8 mouse cellular contexts compared by ENCODE assay signal in genomic region chr19:45749243-45750043, GRCm38 (mm10). TPM values are rescaled to one million over a fixed set of nuclear protein-coding genes. Genes with fewer than 3 reads are reported as not detected.
DNase-seq lines count a peak whose midpoint lies in the region; ATAC-seq and TF ChIP-seq lines count a peak whose summit lies in the region.

Gene Npm3, minus strand, starts transcription at chr19:45749591.

- ATAC-seq in forebrain, embryonic 13.5 days, result peak; percentile 76
- peak; percentile 90 for ATAC-seq in neural tube, embryonic 15.5 days (ENCODE audit: low FRiP score)

- TF ChIP-seq EP300 in ES-Bruce4 (IDR thresholded peaks at IDR 0.05; ENCODE audit: insufficient read depth, low read depth, low read length), result no peak

- peaks cover 3% of the 10 kb centered on the region for H3K4me1 ChIP-seq in ES-Bruce4 (ENCODE audit: control insufficient read depth, insufficient read depth, low read length)
- H3K4me1 ChIP-seq in forebrain, embryonic 13.5 days, result peaks cover 29% of the 10 kb centered on the region
- H3K4me1 ChIP-seq in neural tube, embryonic 15.5 days, result peaks cover 24% of the 10 kb centered on the region

- peak within 1 kb of the TSS; percentile 90 for H3K9ac ChIP-seq in ES-Bruce4 (ENCODE audit: low read depth, poor library complexity, severe bottlenecking)
- H3K9ac ChIP-seq in forebrain, embryonic 13.5 days, result peak within 1 kb of the TSS; percentile 89
- H3K9ac ChIP-seq in neural tube, embryonic 15.5 days (replicated peaks), result peak within 1 kb of the TSS; percentile 68

- no peak for TF ChIP-seq CTCF in ES-Bruce4 (IDR thresholded peaks at IDR 0.05; ENCODE audit: low read depth, low read length)

- under 1% methylated on average over 57 of the region's 60 CpGs for WGBS in forebrain, embryonic 13.5 days
- WGBS in large intestine, adult 2 months, result under 1% methylated on average over 59 of the region's 60 CpGs
- WGBS in neural tube, embryonic 15.5 days, result 0% methylated on average over 56 of the region's 60 CpGs

- peak; percentile 40 for TF ChIP-seq POLR2A in ES-Bruce4 (IDR thresholded peaks at IDR 0.05; ENCODE audit: insufficient read depth, low read length)

- H3K36me3 ChIP-seq in ES-Bruce4 (ENCODE audit: control insufficient read depth, insufficient read depth, low read length, poor library complexity, severe bottlenecking), result peaks cover 12% of the 10 kb centered on the region
- H3K36me3 ChIP-seq in forebrain, embryonic 13.5 days (ENCODE audit: poor library complexity, severe bottlenecking), result peaks cover 33% of the 10 kb centered on the region
- H3K36me3 ChIP-seq in neural tube, embryonic 15.5 days, result peaks cover 24% of the 10 kb centered on the region

- H3K9me3 ChIP-seq in ES-Bruce4 (replicated peaks; ENCODE audit: control insufficient read depth, insufficient read depth, low read length, poor library complexity, severe bottlenecking), result no peaks in the 10 kb centered on the region
- H3K9me3 ChIP-seq in forebrain, embryonic 13.5 days (replicated peaks), result no peaks in the 10 kb centered on the region
- H3K9me3 ChIP-seq in neural tube, embryonic 15.5 days (replicated peaks), result no peaks in the 10 kb centered on the region

- H3K27ac ChIP-seq in ES-Bruce4 (ENCODE audit: insufficient read depth, low read length), result no peak within 1 kb of the TSS
- no peak within 1 kb of the TSS for H3K27ac ChIP-seq in forebrain, embryonic 13.5 days
- peak within 1 kb of the TSS; percentile 41; the same call in 1 of the 2 replicates for H3K27ac ChIP-seq in neural tube, embryonic 15.5 days (replicated peaks)

- DNase-seq in c-Kit-positive CD71-positive TER-119-positive erythroid progenitor cells, embryonic 14.5 days (ENCODE audit: low spot score), result peak; percentile 81
- DNase-seq in heart, postnatal 10 days, result peak; percentile 89 to 92
- peak; percentile 56 for DNase-seq in large intestine, adult 2 months (ENCODE audit: low read depth, low spot score)
- peak; percentile 81 to 84 for DNase-seq in lung, adult 18-20 months
- DNase-seq in testis, postnatal 14 days (ENCODE audit: low spot score), result peak; percentile 90

- peak within 1 kb of the TSS; percentile 97 for H3K4me2 ChIP-seq in forebrain, embryonic 13.5 days
- H3K4me2 ChIP-seq in neural tube, embryonic 15.5 days, result peak within 1 kb of the TSS; percentile 95

- H3K27me3 ChIP-seq in ES-Bruce4 (ENCODE audit: control insufficient read depth, insufficient read depth, low read length, poor library complexity, severe bottlenecking), result no peaks in the 10 kb centered on the region
- peaks cover 27% of the 10 kb centered on the region for H3K27me3 ChIP-seq in forebrain, embryonic 13.5 days
- H3K27me3 ChIP-seq in neural tube, embryonic 15.5 days (replicated peaks), result peaks cover 28% of the 10 kb centered on the region

- peak within 1 kb of the TSS; percentile 65 for H3K4me3 ChIP-seq in ES-Bruce4 (ENCODE audit: low read depth, low read length)
- H3K4me3 ChIP-seq in forebrain, embryonic 13.5 days, result peak within 1 kb of the TSS; percentile 90
- peak within 1 kb of the TSS; percentile 83 for H3K4me3 ChIP-seq in neural tube, embryonic 15.5 days (replicated peaks)

- intact Hi-C loops in heart, postnatal 10 days (cut with DNase I), result loop anchor here (1.0 to 2.0 kb wide), 2 partner anchors 31 to 92 kb away; no protein-coding TSS in a partner anchor

RNA-seq across cellular contexts. Expression of gene Npm3, which starts in this region (rescaled TPM):
- 188 and 196 TPM in 2 replicates for polyA plus RNA-seq in ES-Bruce4 (2011; ENCODE audit: insufficient read depth, insufficient read length, low read depth, missing spikeins)
- 9.4 and 10.9 TPM in 2 replicates for polyA plus RNA-seq in forebrain, embryonic 13.5 days (2015; fragmentation: Nextera tagmentation; extraction: Ambion mirVana)
- total RNA-seq in heart, postnatal 10 days (2021), result 10 to 100 TPM; 17.7 to 19.7 TPM
- 56.0 and 71.8 TPM in 2 replicates for polyA plus RNA-seq in large intestine, adult 2 months (2012; rRNA removed)
- polyA plus RNA-seq in neural tube, embryonic 15.5 days (2015; fragmentation: Nextera tagmentation; extraction: Ambion mirVana), result 7.1 and 9.1 TPM in 2 replicates
